Mouse (Mus musculus) testis, postnatal 10 days (tissue): ENCODE measurements around the gene Klhl9.
"Not testable (repeated sequence)": the region's sequence is repeated elsewhere in the genome, so short reads cannot be mapped to it uniquely, and the experiment has no call there.

Source experiments
- DNase-seq: peaks from one replicate; pipeline ENCODE4 v3.0.0; 2021; ENCODE audit warnings: low spot score

Klhl9 gene

DNA sequence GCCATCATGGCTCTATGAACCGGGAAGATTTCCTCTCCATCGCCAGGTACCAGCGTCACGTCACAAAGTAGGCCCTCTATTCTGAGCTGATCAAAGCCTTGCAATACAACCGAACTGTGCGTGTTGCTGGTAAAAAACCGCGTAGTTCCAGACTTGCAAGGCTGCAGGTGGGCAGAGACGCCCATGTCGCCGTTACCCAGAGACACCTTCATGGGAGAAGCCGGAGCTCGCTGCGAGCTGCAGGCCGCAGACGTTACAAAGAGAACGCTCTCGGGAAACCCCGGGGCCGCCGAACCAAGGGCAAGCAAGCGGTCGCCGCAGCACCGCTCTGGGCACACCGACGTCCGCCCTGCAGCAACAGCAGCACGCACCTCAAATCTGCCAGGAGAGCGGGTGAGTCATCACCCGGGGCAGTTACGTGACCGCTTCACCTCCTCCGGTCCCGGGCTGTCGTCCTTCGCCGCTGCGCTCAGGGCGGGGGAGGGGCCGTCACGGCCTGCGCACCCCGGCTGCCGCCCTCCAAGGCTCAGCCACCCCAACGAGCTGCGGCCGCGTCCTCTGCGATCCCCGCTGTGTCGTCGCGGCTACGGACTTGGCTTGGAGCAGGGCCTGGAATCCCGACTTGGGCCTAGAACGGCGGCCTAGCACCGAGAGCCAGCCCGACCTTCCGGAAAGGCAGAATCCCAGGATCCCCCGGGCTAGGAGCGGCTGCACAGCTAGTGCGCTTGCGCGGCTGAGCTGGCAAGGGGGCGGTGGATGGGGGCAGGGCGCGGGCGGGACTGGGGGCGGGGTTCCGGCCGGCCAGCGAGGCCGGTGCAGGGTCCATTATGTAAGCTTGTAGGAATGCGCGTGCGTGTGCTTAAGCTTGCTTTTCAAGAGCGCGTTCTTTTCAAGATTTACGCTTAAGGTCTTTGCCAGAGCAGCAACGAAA, at the start of gene Klhl9, which contains the start of gene Gm26566:
TSS of gene Klhl9 (minus strand) at position 675 of the 931 bp plus-strand sequence.
TSS of gene Gm26566 (plus strand) at position 15 of the 931 bp plus-strand sequence.
- DNase-seq: peak; percentile 94

- not testable (repeated sequence) for DNase-seq
Observed at GRCm38 (mm10) chr4:88763384-88764018, 41.2 kb upstream of the Klhl9 start.

GRCm38 (mm10) chr4:88762341-88762740, 40.1 kb upstream of the Klhl9 start:
- DNase-seq: not testable (repeated sequence)

DNA sequence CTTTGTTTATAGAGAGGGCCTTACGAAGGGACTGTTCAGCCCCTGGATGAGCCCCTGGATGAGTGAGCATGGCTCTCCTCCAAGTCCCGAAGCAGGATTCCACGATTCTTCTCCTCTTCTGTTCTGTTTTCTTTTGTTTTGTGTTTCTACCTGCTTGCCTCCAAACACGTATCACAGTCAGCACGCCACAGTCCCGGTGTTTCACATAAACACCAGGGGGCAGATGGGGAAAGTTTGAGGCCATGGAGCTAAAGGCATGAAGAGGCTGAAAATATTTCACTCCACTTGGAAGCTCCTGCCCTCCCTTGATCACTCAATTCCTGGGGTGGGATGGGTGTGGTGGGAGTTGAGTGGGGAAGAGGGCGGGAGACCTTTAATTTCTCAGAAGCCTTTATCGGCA, 39.5 kb upstream of the Klhl9 start:
- peak; percentile 86 for DNase-seq

- peak; percentile 74 for DNase-seq
Observed at GRCm38 (mm10) chr4:88760431-88760830, 38.2 kb upstream of the Klhl9 start.

GRCm38 (mm10) chr4:88759610-88760268, 37.5 kb upstream of the Klhl9 start, which contains the start of gene Gm13283:
Gm13283 (plus strand) TSS chr4:88760119.
- peak; percentile 56 for DNase-seq

DNA sequence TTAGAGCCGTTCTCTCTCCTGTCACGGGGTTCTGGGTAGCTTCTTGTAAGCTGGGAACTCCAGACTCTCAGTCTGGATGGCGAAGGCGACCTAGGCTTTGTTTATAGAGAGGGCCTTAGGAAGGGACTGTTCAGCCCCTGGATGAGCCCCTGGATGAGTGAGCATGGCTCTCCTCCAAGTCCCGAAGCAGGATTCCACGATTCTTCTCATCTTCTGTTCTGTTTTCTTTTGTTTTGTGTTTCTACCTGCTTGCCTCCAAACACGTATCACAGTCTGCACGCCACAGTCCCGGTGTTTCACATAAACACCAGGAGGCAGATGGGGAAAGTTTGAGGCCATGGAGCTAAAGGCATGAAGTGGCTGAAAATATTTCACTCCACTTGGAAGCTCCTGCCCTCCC, 36.5 kb upstream of the Klhl9 start:
- not testable (repeated sequence) for DNase-seq

DNA sequence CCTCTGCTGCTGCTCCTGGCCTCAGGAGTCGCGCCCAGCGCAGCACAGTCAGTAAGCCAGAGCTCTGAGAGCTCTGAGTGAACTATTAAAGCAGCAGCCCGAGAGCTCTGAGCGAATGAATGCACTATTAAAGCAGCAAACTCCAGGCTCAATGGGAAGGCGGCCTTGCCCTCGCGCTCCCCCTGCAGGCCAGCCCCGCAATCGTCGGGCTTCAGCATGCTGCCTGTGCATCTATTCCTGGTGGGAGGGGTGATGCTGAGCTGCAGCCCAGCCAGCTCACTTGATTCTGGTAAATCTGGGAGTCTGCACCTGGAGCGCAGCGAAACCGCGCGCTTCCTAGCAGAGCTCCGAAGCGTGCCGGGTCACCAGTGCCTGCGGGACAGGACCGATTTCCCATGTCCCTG, 35.4 kb upstream of the Klhl9 start:
- DNase-seq: peak; percentile 88

DNA sequence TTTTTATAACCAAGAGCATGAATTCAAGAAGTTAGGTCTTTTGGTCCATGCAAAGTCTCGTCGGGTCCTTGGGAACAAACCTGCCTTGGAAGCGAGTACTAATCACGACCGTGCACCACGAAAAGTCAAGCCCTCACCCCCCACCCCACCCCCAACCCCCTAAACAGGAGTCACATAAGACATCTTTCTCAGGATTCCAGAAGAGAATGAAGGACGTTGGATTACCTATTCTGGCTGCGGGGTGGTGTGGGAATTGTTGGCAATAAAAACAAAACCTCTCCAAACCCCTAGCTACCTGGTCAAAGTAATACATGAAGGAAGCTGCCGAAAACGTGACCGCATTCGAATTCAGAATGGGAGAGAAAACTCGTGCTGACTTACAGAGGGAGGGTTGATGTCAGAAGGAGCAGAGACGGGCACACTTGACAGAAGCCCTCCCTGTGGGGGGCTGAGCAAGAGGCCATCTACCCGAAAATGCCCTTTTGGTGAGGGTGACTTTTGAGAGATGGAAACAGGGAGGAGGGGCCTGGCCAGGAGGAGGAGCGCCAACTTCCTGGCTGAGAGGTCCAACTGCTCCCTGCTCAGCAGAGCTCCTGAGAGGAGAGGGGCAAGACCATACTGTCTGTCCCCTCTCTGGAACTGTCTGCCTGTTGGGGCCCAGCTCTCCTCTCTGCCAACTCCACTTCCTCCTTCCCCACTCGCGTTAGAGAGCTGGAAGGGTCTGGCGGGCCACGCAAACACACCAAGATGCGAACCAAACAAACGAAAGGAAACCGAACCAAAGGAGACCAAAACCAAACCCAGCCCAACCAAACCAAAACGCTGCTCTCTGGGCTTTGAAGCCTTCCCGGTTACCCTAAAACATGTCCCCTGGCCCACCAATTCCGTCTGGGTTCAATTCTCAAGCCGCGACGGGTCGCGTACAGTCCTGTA, 34.6 kb upstream of the Klhl9 start:
- DNase-seq: not testable (repeated sequence)

DNA sequence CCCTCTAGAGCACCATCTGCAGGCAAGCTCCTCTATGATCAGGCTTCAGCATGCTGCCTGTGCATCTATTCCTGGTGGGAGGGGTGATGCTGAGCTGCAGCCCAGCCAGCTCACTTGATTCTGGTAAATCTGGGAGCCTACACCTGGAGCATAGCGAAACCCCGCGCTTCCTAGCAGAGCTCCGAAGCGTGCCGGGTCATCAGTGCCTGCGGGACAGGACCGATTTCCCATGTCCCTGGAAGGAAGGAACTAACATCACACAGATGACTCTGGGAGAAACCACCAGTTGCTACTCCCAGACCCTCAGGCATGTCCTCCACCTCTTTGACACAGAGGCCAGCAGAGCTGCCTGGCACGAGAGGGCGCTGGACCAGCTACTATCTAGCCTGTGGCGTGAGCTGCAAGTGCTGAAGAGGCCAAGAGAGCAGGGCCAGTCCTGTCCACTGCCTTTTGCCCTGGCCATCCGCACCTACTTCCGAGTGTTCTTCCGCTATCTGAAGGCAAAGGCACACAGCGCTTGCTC, 32.6 kb upstream of the Klhl9 start, which contains the start of gene Gm13271:
TSS of gene Gm13271 (plus strand) at position 51 of the 523 bp plus-strand sequence.
- peak; percentile 80 for DNase-seq

DNA sequence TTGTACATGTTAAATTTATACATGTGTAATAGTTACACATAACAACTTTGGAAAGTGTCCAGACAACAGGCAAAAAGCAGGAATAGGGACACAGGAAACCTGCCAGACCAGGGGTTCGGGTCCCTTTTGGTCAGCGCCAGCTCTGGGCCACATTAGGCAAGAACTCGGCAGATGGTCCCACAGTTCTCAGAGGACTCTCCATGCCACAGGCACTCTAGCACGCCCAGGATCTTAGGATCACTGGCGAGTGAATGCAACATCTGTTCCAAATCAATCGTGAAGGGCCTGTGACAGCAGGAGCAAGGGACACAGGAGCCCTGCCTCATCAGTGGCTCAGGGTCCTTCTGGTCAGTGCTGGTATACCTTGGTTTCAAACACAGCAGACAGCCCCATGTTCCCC, 27.7 kb upstream of the Klhl9 start:
- no peak for DNase-seq

DNA sequence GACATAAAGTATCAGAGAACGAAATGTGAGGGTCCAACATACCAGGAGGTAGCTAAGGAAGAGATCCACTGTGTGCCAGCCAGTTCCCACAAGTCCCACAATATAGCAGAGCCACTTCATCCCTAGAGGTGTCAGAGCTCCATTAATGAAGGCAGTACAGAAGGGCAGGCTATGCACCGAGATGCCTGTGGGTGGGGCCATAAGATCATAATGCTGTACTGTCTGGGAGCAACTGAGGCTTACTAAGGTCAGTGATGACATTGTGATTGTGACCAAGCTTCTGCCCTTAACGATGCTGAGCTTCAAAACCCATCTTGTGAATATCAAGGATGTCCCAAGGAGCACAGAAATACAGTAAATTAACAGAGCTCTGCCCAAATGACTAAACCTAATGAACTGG, 21.9 kb upstream of the Klhl9 start:
- DNase-seq: no peak

GRCm38 (mm10) chr4:88742771-88743371, 20.6 kb upstream of the Klhl9 start:
- no peak for DNase-seq

DNA sequence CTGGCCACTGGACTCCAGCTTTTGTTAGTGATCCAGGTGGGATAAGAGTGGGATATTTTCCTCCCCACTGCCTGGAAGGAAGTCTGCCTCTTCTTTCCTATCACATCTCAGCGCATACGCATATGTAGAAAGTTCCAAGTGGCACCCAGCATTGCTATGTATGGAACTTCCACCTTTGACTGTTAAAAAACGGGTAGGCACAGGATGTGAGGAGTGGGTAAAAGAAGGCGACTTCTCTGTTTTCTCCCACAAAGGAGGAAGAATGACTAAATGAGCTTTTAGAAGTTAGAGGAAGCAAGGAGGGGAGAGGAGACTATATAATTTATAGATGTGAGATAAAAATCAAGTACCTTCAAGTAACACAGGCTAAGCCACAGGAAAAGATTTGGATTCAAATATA, 19.2 kb upstream of the Klhl9 start:
- no peak for DNase-seq

GRCm38 (mm10) chr4:88739036-88739435, 16.8 kb upstream of the Klhl9 start:
- no peak for DNase-seq

DNA sequence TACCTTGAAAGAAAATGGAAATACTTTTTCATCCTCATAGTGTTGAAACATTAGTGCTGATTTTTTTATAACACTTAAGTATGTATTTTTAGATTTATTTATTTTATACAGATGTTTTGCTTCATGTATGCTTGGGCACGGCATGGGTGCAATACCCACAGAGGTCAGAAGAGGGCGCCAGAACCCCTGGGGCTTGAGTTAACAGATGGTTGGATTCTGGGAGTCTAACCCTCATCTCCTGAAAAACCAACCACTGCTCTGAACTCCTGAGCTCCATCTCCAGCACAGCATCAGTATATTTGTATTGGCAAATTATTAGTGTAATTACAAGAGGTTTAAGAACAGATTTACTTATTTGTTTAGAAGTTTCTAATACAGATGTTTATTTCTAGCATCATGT, 16.2 kb upstream of the Klhl9 start:
- peak; percentile 82 for DNase-seq

DNA sequence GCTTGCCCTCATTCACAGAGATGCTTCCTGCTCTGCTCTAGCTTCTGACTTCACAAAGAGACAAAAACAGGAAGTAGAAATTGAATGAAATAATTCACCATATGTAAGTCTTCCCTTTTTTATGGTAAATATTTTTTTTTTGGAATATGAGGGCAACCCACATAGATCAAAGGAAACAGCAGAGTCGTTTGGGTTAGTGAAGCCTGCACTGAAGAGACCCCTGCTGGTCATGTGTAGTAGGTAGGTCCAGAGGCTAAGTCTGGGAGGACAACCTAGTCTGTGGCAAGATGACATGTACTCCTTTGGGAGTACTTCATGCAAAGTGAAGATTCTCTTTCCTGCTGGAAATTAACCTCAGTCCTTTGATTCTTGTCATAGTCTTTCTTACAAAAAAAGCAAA, 5.1 kb upstream of the Klhl9 start:
- no peak for DNase-seq

- no peak for DNase-seq
Observed at GRCm38 (mm10) chr4:88726727-88727126, 4.5 kb upstream of the Klhl9 start.

- no peak for DNase-seq
Observed at GRCm38 (mm10) chr4:88723497-88724090, 1.3 kb upstream of the Klhl9 start.

DNA sequence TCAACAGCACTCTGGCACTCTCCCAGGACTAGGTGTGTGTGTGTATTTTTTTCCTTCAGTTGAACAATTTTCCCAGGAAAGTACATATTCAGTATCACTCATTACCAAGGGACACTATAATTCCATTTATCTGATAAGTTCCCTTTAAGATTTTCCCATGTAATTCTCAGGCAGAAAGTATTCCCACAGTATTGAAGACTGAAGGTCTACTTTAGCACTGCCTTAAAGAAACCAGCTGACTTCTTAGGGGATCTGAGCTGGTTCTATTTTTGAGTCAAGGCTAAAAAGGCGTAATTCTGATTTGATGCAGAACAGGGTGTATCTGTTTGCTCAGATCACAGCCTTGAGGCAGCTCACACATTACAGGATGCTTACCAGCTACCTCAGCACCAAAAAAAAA, 3.5 kb downstream of the Klhl9 start:
- no peak for DNase-seq
